ENCODE assay signal across 21 mouse cellular contexts in the genomic region with DNA sequence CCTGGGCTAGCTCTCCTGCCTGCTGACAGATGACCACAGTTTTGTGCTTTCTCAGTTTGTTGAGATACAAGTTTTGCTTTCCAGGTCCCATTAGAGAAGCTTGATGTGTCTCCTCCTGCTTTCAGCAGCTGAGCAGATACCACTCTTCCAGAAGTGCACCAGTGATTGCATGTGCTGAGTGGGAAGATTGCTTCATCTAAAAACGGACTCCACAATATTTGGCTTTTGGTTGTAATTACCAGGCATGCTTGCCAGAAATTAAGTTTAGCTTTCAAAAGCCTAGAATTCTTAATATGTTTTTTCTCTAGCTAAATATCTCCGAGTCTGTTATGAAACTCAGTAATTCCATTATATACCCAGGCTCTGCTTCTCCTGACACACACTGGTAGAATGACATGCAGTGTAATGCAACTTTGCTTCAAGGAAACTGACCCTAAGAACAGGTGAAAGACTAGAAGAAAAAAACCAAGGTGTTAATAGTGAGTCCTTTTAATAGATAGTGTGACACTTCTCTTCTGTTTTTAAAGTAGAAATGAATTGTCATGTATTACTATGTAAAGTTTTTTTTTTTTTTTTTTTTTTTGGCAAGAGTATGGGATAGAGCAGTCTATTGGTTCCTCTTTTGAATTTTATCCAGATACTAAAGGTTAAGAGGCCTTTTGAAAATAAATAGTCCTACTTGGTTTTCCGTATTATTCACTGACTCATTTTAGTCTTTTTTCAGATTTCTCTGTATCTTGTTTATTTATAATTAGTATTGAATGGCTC. TPM values are rescaled to one million over a fixed set of nuclear protein-coding genes. Genes with fewer than 3 reads are reported as not detected.
A peak's percentile ranks its signal among the peaks of the same experiment; 100 is the strongest.
DNase-seq lines count a peak whose midpoint lies in the region; ATAC-seq lines count a peak whose summit lies in the region.
"Had no signal": no experiment of that assay in that cellular context is flagged by ENCODE, and none has a peak within 500 bp of the region (broad histone marks: within the 10 kb centered on the region; RNA-seq: fewer than 3 reads in every experiment).

No protein-coding gene starts in this region.

- no peak overlapping the region for H3K4me3 ChIP-seq in heart, embryonic 11.5 days (ENCODE audit: low read depth, low read length)
- H3K4me3 ChIP-seq: erythroblast, embryonic 14.5 days; hindbrain, embryonic 10.5 days; left cerebral cortex, adult 2 months; midbrain, embryonic 12.5 days; neural tube, embryonic 13.5 days had no signal

- H3K9ac ChIP-seq in heart, embryonic 11.5 days (ENCODE audit: low read depth, low read length) = no peak overlapping the region
- H3K9ac ChIP-seq: midbrain, embryonic 12.5 days; neural tube, embryonic 13.5 days had no signal

- H3K9me3 ChIP-seq in heart, embryonic 11.5 days (replicated peaks; ENCODE audit: control insufficient read depth, low read length) = no peaks in the 10 kb centered on the region
- H3K9me3 ChIP-seq: midbrain, embryonic 12.5 days; neural tube, embryonic 13.5 days had no signal

- peaks cover 18% of the 10 kb centered on the region for H3K4me1 ChIP-seq in heart, embryonic 11.5 days (ENCODE audit: control insufficient read depth, insufficient read depth, low read length)

- peak; percentile 25 to 34 for DNase-seq in heart, adult 18-20 months
- peak; percentile 28 to 31 for DNase-seq in left cerebral cortex, postnatal 25 days (ENCODE audit: low spot score in 2 of 2)
- no peak for DNase-seq in left cerebral cortex, adult 18-20 months (ENCODE audit: low spot score in 2 of 2)
- DNase-seq in right cerebral cortex, adult 2 months (ENCODE audit: low spot score in 2 of 2) = peak; percentile 15 to 17
- no peak for DNase-seq in right cerebral cortex, postnatal 36 days (ENCODE audit: low spot score in 2 of 2)
- no peak for DNase-seq in kidney, adult 9 months
- DNase-seq in gastrocnemius, adult 18-20 months (ENCODE audit: low spot score) = no peak
- DNase-seq: adrenal gland, adult 8-10 months; cerebellum, adult 2 months; kidney, adult 8-10 months; kidney, postnatal 36 days; thymus, adult 18-20 months had no signal

- H3K4me2 ChIP-seq in heart, embryonic 11.5 days = no peak overlapping the region
- H3K4me2 ChIP-seq: midbrain, embryonic 12.5 days; neural tube, embryonic 13.5 days had no signal

- no peaks in the 10 kb centered on the region for H3K36me3 ChIP-seq in heart, embryonic 11.5 days (ENCODE audit: control insufficient read depth, insufficient read depth, low read length)

- WGBS in heart, embryonic 11.5 days (ENCODE audit: insufficient replicate concordance) = 66% methylated on average over 3 of the region's 3 CpGs

- intact Hi-C loops in left cerebral cortex, postnatal 25 days (cut with DNase I) = no loop called here

- no peak overlapping the region for H3K27ac ChIP-seq in heart, embryonic 11.5 days (ENCODE audit: low read depth, low read length)
- H3K27ac ChIP-seq: hindbrain, embryonic 10.5 days; left cerebral cortex, adult 2 months; macrophage; midbrain, embryonic 12.5 days; neural tube, embryonic 13.5 days had no signal

- no peaks in the 10 kb centered on the region for H3K27me3 ChIP-seq in heart, embryonic 11.5 days (ENCODE audit: control insufficient read depth, insufficient read depth, low read length)
- H3K27me3 ChIP-seq: CH12.LX; midbrain, embryonic 12.5 days; neural tube, embryonic 13.5 days had no signal

- no peak for ATAC-seq in heart, embryonic 11.5 days (replicated peaks; ENCODE audit: insufficient number of reproducible peaks, low FRiP score, low TSS enrichment)
- ATAC-seq: forebrain, embryonic 14.5 days had no signal

RNA-seq across cellular contexts. Expression of a gene that starts 40.7 kb away (rescaled TPM):
- total RNA-seq in heart, adult 18-20 months (2021) = 1 to 10 TPM; 7.1 TPM
- 27.0 and 30.5 TPM in 2 replicates for polyA plus RNA-seq in heart, embryonic 11.5 days (2014; fragmentation: Nextera tagmentation; extraction: Ambion mirVana)
- 10 to 100 TPM; 10.9 to 13.1 TPM for total RNA-seq in left cerebral cortex, postnatal 25 days (2021)
- 10 to 100 TPM; 11.6 to 13.1 TPM for total RNA-seq in left cerebral cortex, adult 18-20 months (2021)
- total RNA-seq in gastrocnemius, adult 18-20 months (2021) = 1 to 10 TPM; 4.9 to 6.9 TPM

Comparison
In these comparisons a context has a peak if more than half of its experiments do, and no peak if none do; other contexts are left out.
1. DNase-seq: peak in heart, adult 18-20 months (2 of 2), left cerebral cortex, postnatal 25 days (2 of 2) and right cerebral cortex, adult 2 months (2 of 2); none in left cerebral cortex, adult 18-20 months (0 of 2), right cerebral cortex, postnatal 36 days (0 of 2), kidney, adult 9 months (single experiment) and gastrocnemius, adult 18-20 months (single experiment).